Mouse (Mus musculus): ENCODE results near the gene Zmiz2. TPM values are rescaled to one million over a fixed set of nuclear protein-coding genes. Genes with fewer than 3 reads are reported as not detected.

Zmiz2 gene
- polyA plus RNA-seq, 2 experiments = 12.4 to 34.1 TPM

GRCm38 (mm10) chr11:6411684-6412083, 22.8 kb downstream of the Zmiz2 start:
- H3K9ac ChIP-seq (ENCODE audit: low read depth, low read length, severe bottlenecking) = no peak overlapping the region
- no peak overlapping the region for H3K27ac ChIP-seq (replicated peaks; ENCODE audit: low read depth, low read length)
- DNase-seq (ENCODE audit: low spot score) (peak; percentile 77), ATAC-seq (ENCODE audit: low FRiP score, low read depth) (no peak)
- WGBS = 9% methylated on average over 5 of the region's 5 CpGs
- H3K4me1 ChIP-seq (ENCODE audit: control insufficient read depth, insufficient read depth, low read length) = peaks cover 14% of the 10 kb centered on the region
- no peak for TF ChIP-seq POLR2A (IDR thresholded peaks at IDR 0.05; ENCODE audit: borderline replicate concordance, extremely low read depth, insufficient read depth, insufficient read length)
- H3K4me3 ChIP-seq (replicated peaks; ENCODE audit: low read length) = no peak overlapping the region
- H3K27me3 ChIP-seq (ENCODE audit: control insufficient read depth, insufficient read depth, low read length) = no peaks in the 10 kb centered on the region
- H3K9me3 ChIP-seq (ENCODE audit: control insufficient read depth, low read length) = no peaks in the 10 kb centered on the region
- no peak overlapping the region for H3K4me2 ChIP-seq (replicated peaks; ENCODE audit: low read depth, low read length, severe bottlenecking)
- H3K36me3 ChIP-seq (ENCODE audit: control insufficient read depth, insufficient read depth, low read length) = no peaks in the 10 kb centered on the region

GRCm38 (mm10) chr11:6413264-6413663, 24.4 kb downstream of the Zmiz2 start:
- TF ChIP-seq POLR2A (IDR thresholded peaks at IDR 0.05; ENCODE audit: borderline replicate concordance, extremely low read depth, insufficient read depth, insufficient read length) = no peak
- H3K9ac ChIP-seq (ENCODE audit: low read depth, low read length, severe bottlenecking) = no peak overlapping the region
- no peak overlapping the region for H3K4me3 ChIP-seq (replicated peaks; ENCODE audit: low read length)
- ATAC-seq (ENCODE audit: low FRiP score, low read depth) = no peak
- H3K4me1 ChIP-seq (ENCODE audit: control insufficient read depth, insufficient read depth, low read length) = peaks cover 15% of the 10 kb centered on the region
- whole genome bisulfite sequencing = 92% methylated on average over 9 of the region's 12 CpGs
- no peak for DNase-seq (ENCODE audit: low spot score)
- H3K27ac ChIP-seq (replicated peaks; ENCODE audit: low read depth, low read length) = no peak overlapping the region
- H3K9me3 ChIP-seq (ENCODE audit: control insufficient read depth, low read length) = no peaks in the 10 kb centered on the region
- H3K27me3 ChIP-seq (ENCODE audit: control insufficient read depth, insufficient read depth, low read length) = no peaks in the 10 kb centered on the region
- peaks cover 2% of the 10 kb centered on the region for H3K36me3 ChIP-seq (ENCODE audit: control insufficient read depth, insufficient read depth, low read length)
- H3K4me2 ChIP-seq (replicated peaks; ENCODE audit: low read depth, low read length, severe bottlenecking) = no peak overlapping the region

GRCm38 (mm10) chr11:6414751-6415550, 26.1 kb downstream of the Zmiz2 start, which contains the start of gene Ppia:
TSS of gene Ppia (plus strand) at chr11:6415443.
- Histone ChIP-seq H3K4me2 (replicated peaks; ENCODE audit: low read depth, low read length, severe bottlenecking) (peak within 1 kb of the TSS; percentile 67), H3K9ac (ENCODE audit: low read depth, low read length, severe bottlenecking) (peak within 1 kb of the TSS; percentile 94), H3K27ac (replicated peaks; ENCODE audit: low read depth, low read length) (peak within 1 kb of the TSS; percentile 96), H3K4me1 (ENCODE audit: control insufficient read depth, insufficient read depth, low read length) (peaks cover 18% of the 10 kb centered on the region), H3K27me3 (ENCODE audit: control insufficient read depth, insufficient read depth, low read length) (no peaks in the 10 kb centered on the region), H3K9me3 (ENCODE audit: control insufficient read depth, low read length) (no peaks in the 10 kb centered on the region), H3K36me3 (ENCODE audit: control insufficient read depth, insufficient read depth, low read length) (peaks cover 18% of the 10 kb centered on the region), H3K4me3 (replicated peaks; ENCODE audit: low read length) (peak within 1 kb of the TSS; percentile 96)
- peak; percentile 28 for DNase-seq (ENCODE audit: low spot score)
- peak; percentile 48 for ATAC-seq (ENCODE audit: low FRiP score, low read depth)
- no peak for TF ChIP-seq POLR2A (IDR thresholded peaks at IDR 0.05; ENCODE audit: borderline replicate concordance, extremely low read depth, insufficient read depth, insufficient read length)
- WGBS = 5% methylated on average over 20 of the region's 21 CpGs

- peak overlapping the region; percentile 96 for H3K27ac ChIP-seq (replicated peaks; ENCODE audit: low read depth, low read length)
- H3K27me3 ChIP-seq (ENCODE audit: control insufficient read depth, insufficient read depth, low read length) = no peaks in the 10 kb centered on the region
- H3K4me1 ChIP-seq (ENCODE audit: control insufficient read depth, insufficient read depth, low read length) = peaks cover 18% of the 10 kb centered on the region
- peak overlapping the region; percentile 67 for H3K4me2 ChIP-seq (replicated peaks; ENCODE audit: low read depth, low read length, severe bottlenecking)
- peak; percentile 97 for TF ChIP-seq POLR2A (IDR thresholded peaks at IDR 0.05; ENCODE audit: borderline replicate concordance, extremely low read depth, insufficient read depth, insufficient read length)
- no peaks in the 10 kb centered on the region for H3K9me3 ChIP-seq (ENCODE audit: control insufficient read depth, low read length)
- WGBS = 3% methylated on average over 55 of the region's 102 CpGs
- peaks cover 26% of the 10 kb centered on the region for H3K36me3 ChIP-seq (ENCODE audit: control insufficient read depth, insufficient read depth, low read length)
- DNase-seq (ENCODE audit: low spot score) (peak; percentile 93), ATAC-seq (ENCODE audit: low FRiP score, low read depth) (peak; percentile 94)
- peak overlapping the region; percentile 96 for H3K4me3 ChIP-seq (replicated peaks; ENCODE audit: low read length)
- H3K9ac ChIP-seq (ENCODE audit: low read depth, low read length, severe bottlenecking) = peak overlapping the region; percentile 94
Measured at GRCm38 (mm10) chr11:6415551-6416404, 26.9 kb downstream of the Zmiz2 start.

- Histone ChIP-seq H3K36me3 (ENCODE audit: control insufficient read depth, insufficient read depth, low read length) (peaks cover 32% of the 10 kb centered on the region), H3K4me2 (replicated peaks; ENCODE audit: low read depth, low read length, severe bottlenecking) (peak overlapping the region; percentile 67), H3K27ac (replicated peaks; ENCODE audit: low read depth, low read length) (peak overlapping the region; percentile 96), H3K9me3 (ENCODE audit: control insufficient read depth, low read length) (no peaks in the 10 kb centered on the region), H3K27me3 (ENCODE audit: control insufficient read depth, insufficient read depth, low read length) (no peaks in the 10 kb centered on the region), H3K9ac (ENCODE audit: low read depth, low read length, severe bottlenecking) (peak overlapping the region; percentile 94), H3K4me3 (replicated peaks; ENCODE audit: low read length) (peak overlapping the region; percentile 96), H3K4me1 (ENCODE audit: control insufficient read depth, insufficient read depth, low read length) (peaks cover 18% of the 10 kb centered on the region)
- WGBS = 2% methylated on average over 30 of the region's 30 CpGs
- TF ChIP-seq POLR2A (IDR thresholded peaks at IDR 0.05; ENCODE audit: borderline replicate concordance, extremely low read depth, insufficient read depth, insufficient read length) = no peak
- ATAC-seq (ENCODE audit: low FRiP score, low read depth) = peak; percentile 35; the same call in 1 of the 2 replicates
- DNase-seq (ENCODE audit: low spot score) = peak; percentile 83
Measured at GRCm38 (mm10) chr11:6416405-6417034, 27.6 kb downstream of the Zmiz2 start.
